Comparison of ENCODE assay signal across 21 mouse cellular contexts in the genomic region with DNA sequence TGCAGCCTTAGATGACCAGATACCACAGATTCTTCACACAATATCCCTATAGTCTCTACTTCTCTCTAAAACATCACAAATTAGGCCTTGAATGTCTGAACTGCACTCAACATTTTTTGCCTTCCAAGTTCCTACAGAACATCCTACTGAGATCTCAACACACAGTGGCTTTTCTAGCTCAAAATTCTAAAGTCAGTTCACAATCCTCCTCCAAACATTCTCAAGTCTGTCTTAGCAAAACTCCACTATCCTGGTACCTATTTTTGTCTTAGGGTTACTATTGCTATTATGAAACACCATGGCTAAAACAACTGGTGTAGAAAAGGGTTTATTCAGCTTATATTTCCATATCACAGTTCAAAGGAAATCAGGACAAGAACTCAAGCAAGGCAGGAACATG.
"Had no signal": no experiment of that assay in that cellular context is flagged by ENCODE, and none has a peak within 500 bp of the region (broad histone marks: within the 10 kb centered on the region; RNA-seq: fewer than 3 reads in every experiment).

No protein-coding gene starts in this region.

- ATAC-seq: forebrain, embryonic 13.5 days; forebrain, embryonic 14.5 days; forebrain, embryonic 15.5 days; forebrain, embryonic 16.5 days; forebrain, postnatal 0 days had no signal

- DNase-seq: cerebellum, adult 8-10 months; cerebellum, adult 9-10 months; cerebellum, adult 9-11 months; cerebellum, postnatal 10 days; cerebellum, postnatal 14 days; cerebellum, postnatal 25 days; cerebellum, postnatal 36 days; embryo, embryonic 11 days; forebrain, postnatal 0 days; gastrocnemius, adult 2 months; gastrocnemius, postnatal 10 days; gastrocnemius, postnatal 14 days; gastrocnemius, postnatal 25 days; gastrocnemius, postnatal 36 days; heart, adult 11 months; heart, adult 18-20 months; heart, adult 2 months had no signal
